10 mouse cellular contexts compared by ENCODE assay signal in the genomic region with DNA sequence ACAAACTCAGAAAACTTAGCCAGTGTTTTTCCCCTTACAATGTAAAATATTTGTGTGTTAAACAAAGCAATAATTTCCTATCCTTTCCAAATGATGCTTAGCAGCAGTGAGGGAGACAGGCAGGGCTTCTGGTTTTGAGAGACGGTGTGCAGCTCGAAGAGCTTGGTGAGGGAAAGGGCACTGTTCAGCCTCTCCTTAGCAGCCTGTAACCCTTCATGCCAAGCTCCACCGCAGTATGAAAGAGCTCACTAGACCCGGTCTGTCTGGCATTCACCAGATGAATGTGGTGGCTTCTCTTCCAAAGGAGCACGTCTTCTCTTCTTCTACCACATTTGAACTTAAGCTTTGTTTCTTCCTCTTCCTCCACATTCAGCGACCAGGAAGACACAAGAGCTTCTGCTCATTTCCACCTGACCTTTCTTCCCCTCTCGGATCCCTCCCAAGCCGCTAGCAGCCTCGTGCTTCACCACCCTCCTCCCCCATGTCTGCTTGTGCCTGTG.
DNase-seq lines count a peak whose midpoint lies in the region; ATAC-seq and TF ChIP-seq lines count a peak whose summit lies in the region.
"Had no signal": no experiment of that assay in that cellular context is flagged by ENCODE, and none has a peak within 500 bp of the region (broad histone marks: within the 10 kb centered on the region; RNA-seq: fewer than 3 reads in every experiment).

No protein-coding gene starts in this region.

- DNase-seq in cerebellum, postnatal 10 days: peak; percentile 56 to 62
- DNase-seq in cerebellum, adult 11 months: no peak
- no peak for DNase-seq in kidney, postnatal 0 days (ENCODE audit: low spot score)
- no peak for DNase-seq in kidney, postnatal 25 days
- DNase-seq in gastrocnemius, postnatal 10 days: no peak
- no peak for DNase-seq in adrenal gland, adult 8-10 months

- H3K36me3 ChIP-seq in kidney, postnatal 0 days (ENCODE audit: insufficient read depth, low read length): peaks cover 7% of the 10 kb centered on the region; the same call in 1 of the 2 replicates
- H3K36me3 ChIP-seq in macrophage (ENCODE audit: inconsistent target): no peaks in the 10 kb centered on the region

- peaks cover 33% of the 10 kb centered on the region for H3K4me1 ChIP-seq in kidney, postnatal 0 days (replicated peaks; ENCODE audit: insufficient read depth, low read length)
- H3K4me1 ChIP-seq in bone marrow macrophage, adult 2 months (ENCODE audit: control insufficient read depth, insufficient read depth, low read length): peaks cover 34% of the 10 kb centered on the region

- peaks cover 91% of the 10 kb centered on the region for H3K79me2 ChIP-seq in macrophage (ENCODE audit: inconsistent target)

- no peak overlapping the region for H3K4me3 ChIP-seq in kidney, postnatal 0 days (replicated peaks; ENCODE audit: low read depth, low read length)
- H3K4me3 ChIP-seq in bone marrow macrophage, adult 2 months (ENCODE audit: insufficient read depth, low read length): no peak overlapping the region
- H3K4me3 ChIP-seq in macrophage (ENCODE audit: inconsistent target): no peak overlapping the region
- H3K4me3 ChIP-seq: embryonic facial prominence, embryonic 13.5 days; limb, embryonic 15.5 days had no signal

- no peak overlapping the region for H3K4me2 ChIP-seq in kidney, postnatal 0 days (ENCODE audit: low read length)
- H3K4me2 ChIP-seq: embryonic facial prominence, embryonic 13.5 days; limb, embryonic 15.5 days had no signal

- peak overlapping the region; percentile 33; the same call in 1 of the 2 replicates for H3K27ac ChIP-seq in kidney, postnatal 0 days
- H3K27ac ChIP-seq in bone marrow macrophage, adult 2 months (ENCODE audit: insufficient read depth, low read depth, low read length): peak overlapping the region; percentile 69
- H3K27ac ChIP-seq in macrophage: peak overlapping the region; percentile 91

- no peaks in the 10 kb centered on the region for H3K27me3 ChIP-seq in kidney, postnatal 0 days (ENCODE audit: insufficient read depth, low read length)
- H3K27me3 ChIP-seq: embryonic facial prominence, embryonic 13.5 days; limb, embryonic 15.5 days had no signal

- WGBS in kidney, postnatal 0 days: 47% methylated on average over 9 of the region's 9 CpGs
- WGBS in macrophage (ENCODE audit: missing documents): 23% methylated on average over 9 of the region's 9 CpGs

- H3K9ac ChIP-seq in kidney, postnatal 0 days (ENCODE audit: low read depth, low read length): no peak overlapping the region
- H3K9ac ChIP-seq: embryonic facial prominence, embryonic 13.5 days; limb, embryonic 15.5 days had no signal

- no peak for TF ChIP-seq POLR2A in bone marrow macrophage, adult 2 months (IDR thresholded peaks at IDR 0.05; ENCODE audit: borderline replicate concordance, low read depth, low read length)

- H3K9me3 ChIP-seq in kidney, postnatal 0 days (replicated peaks; ENCODE audit: low read length): no peaks in the 10 kb centered on the region
- H3K9me3 ChIP-seq: embryonic facial prominence, embryonic 13.5 days; limb, embryonic 15.5 days had no signal

- no peak for ATAC-seq in kidney, postnatal 0 days (replicated peaks; ENCODE audit: low FRiP score, low read depth)

- no peak for TF ChIP-seq CTCF in kidney, postnatal 0 days (IDR thresholded peaks at IDR 0.05; ENCODE audit: low read depth)
- TF ChIP-seq CTCF in bone marrow macrophage, adult 2 months (IDR thresholded peaks at IDR 0.05; ENCODE audit: low read depth, low read length): no peak

Comparison
In these comparisons a context has a peak if more than half of its experiments do, and no peak if none do; other contexts are left out.
1. DNase-seq: peak in cerebellum, postnatal 10 days (2 of 2); none in cerebellum, adult 11 months (single experiment), kidney, postnatal 0 days (single experiment), kidney, postnatal 25 days (0 of 2), gastrocnemius, postnatal 10 days (single experiment) and adrenal gland, adult 8-10 months (single experiment).
2. H3K27ac ChIP-seq: peak in every context shown above with its lines; median percentile 91 in macrophage; 69 in bone marrow macrophage, adult 2 months; 33 in kidney, postnatal 0 days.